Mouse (Mus musculus) kidney, adult 2 months (tissue): ENCODE measurements around the gene Ubqln4.

Source experiments
- CTCF ChIP-seq: fragments of 200-500 bp; conservative IDR thresholded peaks from 2 replicates; pipeline ENCODE4 v1.5.1; 2011; ENCODE audit warnings: low read depth, mild to moderate bottlenecking, control low read depth, low read length, moderate library complexity, mixed read lengths; ENCODE audit not compliant: insufficient read depth, insufficient read length
- POLR2A ChIP-seq: fragments of 200-500 bp; IDR thresholded peaks from one replicate; pipeline ENCODE4 v1.6.1; 2011; ENCODE audit warnings: low read depth, low read length, control low read depth

DNA sequence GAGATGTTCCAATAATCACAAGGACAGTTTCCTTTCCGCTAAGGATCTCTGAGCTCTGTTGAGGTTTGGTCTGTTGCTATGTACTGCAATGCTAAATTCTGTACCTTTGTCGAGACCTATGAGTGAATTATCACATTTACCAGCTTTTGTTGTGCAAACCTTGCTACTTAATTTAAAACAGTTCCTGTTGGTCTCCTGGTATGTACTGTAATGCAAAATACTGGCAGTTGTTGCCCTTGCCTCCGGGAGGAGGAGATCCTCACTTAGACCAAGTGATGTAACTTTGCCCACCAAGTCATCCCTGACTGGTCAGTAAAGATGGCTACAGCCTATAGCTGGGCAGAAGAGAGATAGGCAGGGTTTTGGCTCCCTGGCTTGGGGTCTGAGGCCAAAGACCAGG is 22.0 kb downstream of the Ubqln4 start, which contains the start of gene Ssr2:
- TF ChIP-seq CTCF, result no peak
- TF ChIP-seq POLR2A, result no peak
